Mouse (Mus musculus) mouse trophoblast stem cell (cell line): ENCODE data around the gene Pclo.
"Not testable (repeated sequence)": the region's sequence is repeated elsewhere in the genome, so short reads cannot be mapped to it uniquely, and the experiment has no call there.

Experiments used
- in situ Hi-C, 2 experiments: fragments of 300-500 bp; cut with MseI, MboI; formaldehyde crosslinking; loops; 2 replicates in 1 of 2; 3 replicates in 1 of 2; pipeline ENCODE4 v1.15.1; 2025

Gene Pclo

GRCm38 (mm10) chr5:14680419-14680818 lies 165.7 kb downstream of the Pclo start:
- in situ Hi-C loops, result no loop called here

- in situ Hi-C loops, result no loop called here
Observed at GRCm38 (mm10) chr5:14691995-14692394, 177.3 kb downstream of the Pclo start.

GRCm38 (mm10) chr5:14696745-14697144 lies 182.0 kb downstream of the Pclo start:
- in situ Hi-C loops, result no loop called here

GRCm38 (mm10) chr5:14700900-14701299 lies 186.2 kb downstream of the Pclo start:
- in situ Hi-C loops, result no loop called here

- in situ Hi-C loops, result no loop called here
Observed at GRCm38 (mm10) chr5:14705423-14705822, 190.7 kb downstream of the Pclo start.

- in situ Hi-C loops, result no loop called here
Observed at GRCm38 (mm10) chr5:14707311-14707710, 192.6 kb downstream of the Pclo start.

- in situ Hi-C loops, result no loop called here
Observed at GRCm38 (mm10) chr5:14723576-14723975, 208.9 kb downstream of the Pclo start.

GRCm38 (mm10) chr5:14728676-14729253 lies 214.0 kb downstream of the Pclo start:
- in situ Hi-C loops, result no loop called here

GRCm38 (mm10) chr5:14750882-14751281 lies 236.2 kb downstream of the Pclo start:
- in situ Hi-C loops, result no loop called here

- in situ Hi-C loops, result no loop called here
Observed at GRCm38 (mm10) chr5:14766686-14767085, 252.0 kb downstream of the Pclo start.

- in situ Hi-C loops, result no loop called here
Observed at GRCm38 (mm10) chr5:14782362-14783082, 267.8 kb downstream of the Pclo start.

GRCm38 (mm10) chr5:14793891-14794290 lies 279.2 kb downstream of the Pclo start:
- in situ Hi-C loops, result no loop called here

- in situ Hi-C loops, result loop anchor here in 1 of 2 experiments (25.0 kb wide), 1 partner anchor 420 kb away; no protein-coding TSS in a partner anchor
Observed at GRCm38 (mm10) chr5:14807136-14807535, 292.4 kb downstream of the Pclo start.

- in situ Hi-C loops, result no loop called here
Observed at GRCm38 (mm10) chr5:14833165-14833860, 318.6 kb downstream of the Pclo start.

- in situ Hi-C loops, result no loop called here
Observed at GRCm38 (mm10) chr5:14834155-14834991, 319.7 kb downstream of the Pclo start.

GRCm38 (mm10) chr5:14853650-14854049 lies 338.9 kb downstream of the Pclo start:
- in situ Hi-C loops, result no loop called here

GRCm38 (mm10) chr5:14885291-14885690 lies 370.6 kb downstream of the Pclo start:
- in situ Hi-C loops, result not testable (repeated sequence)

- in situ Hi-C loops, result no loop called here
Observed at GRCm38 (mm10) chr5:14892242-14892641, 377.5 kb downstream of the Pclo start.

- in situ Hi-C loops, result not testable (repeated sequence)
Observed at GRCm38 (mm10) chr5:14903539-14903938, 388.8 kb downstream of the Pclo start.
